Mouse (Mus musculus): ENCODE data around the gene Psmd5.

DNA sequence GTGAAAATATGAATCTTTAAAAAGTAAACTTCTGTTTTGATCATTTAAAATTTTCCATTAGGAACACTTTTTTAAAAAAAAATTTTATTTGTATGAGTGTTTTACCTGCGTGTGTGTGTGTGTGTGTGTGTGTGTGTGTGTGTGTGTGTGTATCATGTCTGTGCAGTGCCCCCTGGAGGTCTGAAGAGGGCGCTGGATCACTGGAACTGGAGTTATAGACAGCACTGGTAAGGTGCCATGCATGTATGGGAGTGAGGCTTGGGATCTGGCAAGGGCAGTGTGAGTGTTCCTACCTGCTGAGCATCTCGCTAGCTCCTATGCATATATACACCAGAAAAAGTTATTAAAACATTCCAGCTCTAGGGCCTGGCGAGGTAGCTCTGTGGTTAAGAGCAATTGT, 27.0 kb upstream of the Psmd5 start:
- no peak for TF ChIP-seq POLR2A (IDR thresholded peaks at IDR 0.05; ENCODE audit: low read depth, low read length)
- no peak for TF ChIP-seq CTCF (IDR thresholded peaks at IDR 0.05; ENCODE audit: borderline replicate concordance, insufficient read depth, low read length)
